In genomic region chr19:22326813-22327212, GRCm38 (mm10) we compare ENCODE assay signal across 28 mouse cellular contexts.
A peak's percentile ranks its signal among the peaks of the same experiment; 100 is the strongest.
DNase-seq lines count a peak whose midpoint lies in the region; ATAC-seq and TF ChIP-seq lines count a peak whose summit lies in the region.
"Had no signal": no experiment of that assay in that cellular context is flagged by ENCODE, and none has a peak within 500 bp of the region (broad histone marks: within the 10 kb centered on the region; RNA-seq: fewer than 3 reads in every experiment).

No protein-coding gene starts in this region.

- no peaks in the 10 kb centered on the region for H3K9me3 ChIP-seq in forebrain, embryonic 13.5 days (replicated peaks)
- no peaks in the 10 kb centered on the region for H3K9me3 ChIP-seq in forebrain, embryonic 10.5 days
- H3K9me3 ChIP-seq in forebrain, embryonic 16.5 days (ENCODE audit: control insufficient read depth, low read length), result no peaks in the 10 kb centered on the region
- no peaks in the 10 kb centered on the region for H3K9me3 ChIP-seq in forebrain, embryonic 12.5 days
- no peaks in the 10 kb centered on the region for H3K9me3 ChIP-seq in midbrain, postnatal 0 days (ENCODE audit: low read length)
- no peaks in the 10 kb centered on the region for H3K9me3 ChIP-seq in midbrain, embryonic 14.5 days (ENCODE audit: control insufficient read depth, low read length)
- H3K9me3 ChIP-seq: embryonic facial prominence, embryonic 13.5 days; G1E; heart, embryonic 10.5 days; heart, embryonic 13.5 days; hindbrain, embryonic 13.5 days had no signal

- no peaks in the 10 kb centered on the region for H3K36me3 ChIP-seq in forebrain, embryonic 13.5 days (ENCODE audit: poor library complexity, severe bottlenecking)
- H3K36me3 ChIP-seq in forebrain, embryonic 10.5 days (replicated peaks), result no peaks in the 10 kb centered on the region
- H3K36me3 ChIP-seq in forebrain, embryonic 16.5 days (ENCODE audit: control insufficient read depth, insufficient read depth), result no peaks in the 10 kb centered on the region
- no peaks in the 10 kb centered on the region for H3K36me3 ChIP-seq in forebrain, embryonic 12.5 days (replicated peaks)
- no peaks in the 10 kb centered on the region for H3K36me3 ChIP-seq in midbrain, postnatal 0 days (ENCODE audit: insufficient read depth, low read length)
- H3K36me3 ChIP-seq in midbrain, embryonic 14.5 days (ENCODE audit: control insufficient read depth, insufficient read depth, low read length), result no peaks in the 10 kb centered on the region
- H3K36me3 ChIP-seq: embryonic facial prominence, embryonic 13.5 days; G1E; heart, embryonic 10.5 days; heart, embryonic 13.5 days; hindbrain, embryonic 13.5 days had no signal

- TF ChIP-seq CTCF in midbrain, postnatal 0 days (IDR thresholded peaks at IDR 0.05), result no peak

- peaks cover 8% of the 10 kb centered on the region for H3K4me1 ChIP-seq in forebrain, embryonic 13.5 days
- no peaks in the 10 kb centered on the region for H3K4me1 ChIP-seq in forebrain, embryonic 10.5 days
- peaks cover 6% of the 10 kb centered on the region for H3K4me1 ChIP-seq in forebrain, embryonic 16.5 days (replicated peaks; ENCODE audit: control insufficient read depth, insufficient read depth, low read length)
- no peaks in the 10 kb centered on the region for H3K4me1 ChIP-seq in forebrain, embryonic 12.5 days
- H3K4me1 ChIP-seq in midbrain, postnatal 0 days (ENCODE audit: insufficient read depth, low read length), result no peaks in the 10 kb centered on the region
- no peaks in the 10 kb centered on the region for H3K4me1 ChIP-seq in midbrain, embryonic 14.5 days (ENCODE audit: control insufficient read depth, insufficient read depth, low read length)
- H3K4me1 ChIP-seq: embryonic facial prominence, embryonic 13.5 days; hindbrain, embryonic 13.5 days had no signal

- H3K27ac ChIP-seq in forebrain, embryonic 13.5 days, result no peak overlapping the region
- H3K27ac ChIP-seq in forebrain, embryonic 10.5 days, result no peak overlapping the region
- H3K27ac ChIP-seq in forebrain, embryonic 16.5 days (ENCODE audit: low read length), result no peak overlapping the region
- H3K27ac ChIP-seq in forebrain, embryonic 12.5 days, result no peak overlapping the region
- H3K27ac ChIP-seq in midbrain, postnatal 0 days (ENCODE audit: low read depth, low read length), result no peak overlapping the region
- H3K27ac ChIP-seq in midbrain, embryonic 14.5 days (replicated peaks; ENCODE audit: low read depth, low read length), result no peak overlapping the region
- H3K27ac ChIP-seq: embryonic facial prominence, embryonic 13.5 days; heart, adult 2 months; heart, embryonic 10.5 days; heart, embryonic 13.5 days; hindbrain, embryonic 13.5 days had no signal

- H3K9ac ChIP-seq in forebrain, embryonic 13.5 days, result no peak overlapping the region
- H3K9ac ChIP-seq in forebrain, embryonic 16.5 days (replicated peaks; ENCODE audit: low read depth, low read length), result no peak overlapping the region
- no peak overlapping the region for H3K9ac ChIP-seq in forebrain, embryonic 12.5 days
- H3K9ac ChIP-seq in midbrain, postnatal 0 days (replicated peaks; ENCODE audit: low read length, poor library complexity, severe bottlenecking), result no peak overlapping the region
- H3K9ac ChIP-seq in midbrain, embryonic 14.5 days (replicated peaks; ENCODE audit: low read length), result no peak overlapping the region
- H3K9ac ChIP-seq: embryonic facial prominence, embryonic 13.5 days; heart, embryonic 13.5 days; hindbrain, embryonic 13.5 days had no signal

- WGBS in forebrain, embryonic 13.5 days, result 35% methylated on average over 2 of the region's 2 CpGs
- 77% methylated on average over 2 of the region's 2 CpGs for WGBS in forebrain, embryonic 10.5 days
- 29% methylated on average over 2 of the region's 2 CpGs for WGBS in forebrain, embryonic 16.5 days
- 50% methylated on average over 2 of the region's 2 CpGs for WGBS in forebrain, embryonic 12.5 days
- WGBS in midbrain, postnatal 0 days, result 53% methylated on average over 2 of the region's 2 CpGs
- WGBS in midbrain, embryonic 14.5 days, result 65% methylated on average over 2 of the region's 2 CpGs

- no peak overlapping the region for H3K4me2 ChIP-seq in forebrain, embryonic 13.5 days
- no peak overlapping the region for H3K4me2 ChIP-seq in forebrain, embryonic 16.5 days (ENCODE audit: low read length)
- no peak overlapping the region for H3K4me2 ChIP-seq in forebrain, embryonic 12.5 days
- no peak overlapping the region for H3K4me2 ChIP-seq in midbrain, postnatal 0 days (ENCODE audit: low read depth, low read length, poor library complexity, severe bottlenecking)
- no peak overlapping the region for H3K4me2 ChIP-seq in midbrain, embryonic 14.5 days (ENCODE audit: low read length)
- H3K4me2 ChIP-seq: embryonic facial prominence, embryonic 13.5 days; heart, embryonic 13.5 days; hindbrain, embryonic 13.5 days had no signal

- DNase-seq in forebrain, embryonic 10.5 days (ENCODE audit: extremely low spot score, low spot score), result no peak
- DNase-seq in left cerebral cortex, postnatal 4 days, result peak; percentile 10
- no peak for DNase-seq in left cerebral cortex, adult 8-10 months (ENCODE audit: low spot score in 2 of 2)
- peak; percentile 26 for DNase-seq in midbrain, postnatal 0 days (ENCODE audit: low spot score)
- DNase-seq in midbrain, embryonic 14.5 days, result no peak
- DNase-seq: adrenal gland, postnatal 10 days; adrenal gland, postnatal 36 days; B cell, adult 2 months; cerebellum, adult 11 months; cerebellum, adult 2 months; cerebellum, adult 9-11 months; cerebellum, postnatal 25 days; gastrocnemius, postnatal 36 days; heart, adult 2 months; heart, postnatal 14 days; heart, postnatal 4 days; kidney, adult 2 months had no signal

- intact Hi-C loops in left cerebral cortex, postnatal 4 days (cut with DNase I), result no loop called here

- H3K27me3 ChIP-seq in forebrain, embryonic 13.5 days, result no peaks in the 10 kb centered on the region
- no peaks in the 10 kb centered on the region for H3K27me3 ChIP-seq in forebrain, embryonic 10.5 days (ENCODE audit: poor library complexity, severe bottlenecking)
- no peaks in the 10 kb centered on the region for H3K27me3 ChIP-seq in forebrain, embryonic 16.5 days (replicated peaks; ENCODE audit: control insufficient read depth, insufficient read depth, low read length)
- no peaks in the 10 kb centered on the region for H3K27me3 ChIP-seq in forebrain, embryonic 12.5 days
- no peaks in the 10 kb centered on the region for H3K27me3 ChIP-seq in midbrain, postnatal 0 days (ENCODE audit: insufficient read depth, low read length)
- H3K27me3 ChIP-seq in midbrain, embryonic 14.5 days (ENCODE audit: control insufficient read depth, insufficient read depth, low read length), result no peaks in the 10 kb centered on the region
- H3K27me3 ChIP-seq: CH12.LX; embryonic facial prominence, embryonic 13.5 days; heart, embryonic 13.5 days; hindbrain, embryonic 13.5 days had no signal

- H3K4me3 ChIP-seq in forebrain, embryonic 13.5 days, result no peak overlapping the region
- no peak overlapping the region for H3K4me3 ChIP-seq in forebrain, embryonic 10.5 days
- H3K4me3 ChIP-seq in forebrain, embryonic 16.5 days (replicated peaks; ENCODE audit: low read length), result no peak overlapping the region
- no peak overlapping the region for H3K4me3 ChIP-seq in forebrain, embryonic 12.5 days (replicated peaks)
- H3K4me3 ChIP-seq in midbrain, postnatal 0 days (ENCODE audit: low read depth, low read length), result no peak overlapping the region
- no peak overlapping the region for H3K4me3 ChIP-seq in midbrain, embryonic 14.5 days (replicated peaks; ENCODE audit: low read depth, low read length)
- H3K4me3 ChIP-seq: embryonic facial prominence, embryonic 13.5 days; heart, adult 2 months; heart, embryonic 10.5 days; heart, embryonic 13.5 days; hindbrain, embryonic 13.5 days had no signal

- ATAC-seq in forebrain, embryonic 13.5 days, result peak; percentile 74
- ATAC-seq in forebrain, embryonic 16.5 days, result peak; percentile 70; the same call in 1 of the 2 replicates
- ATAC-seq in forebrain, embryonic 12.5 days (ENCODE audit: low FRiP score), result no peak
- ATAC-seq in midbrain, postnatal 0 days (ENCODE audit: low FRiP score), result no peak
- ATAC-seq in midbrain, embryonic 14.5 days (ENCODE audit: low FRiP score, low TSS enrichment), result no peak
- ATAC-seq: intestine, postnatal 0 days; Patski had no signal

Comparison
In these comparisons a context has a peak if more than half of its experiments do, and no peak if none do; other contexts are left out.
1. ATAC-seq: peak in forebrain, embryonic 13.5 days (single experiment) and forebrain, embryonic 16.5 days (single experiment); none in forebrain, embryonic 12.5 days (single experiment), midbrain, postnatal 0 days (single experiment) and midbrain, embryonic 14.5 days (single experiment).
2. DNase-seq: peak in left cerebral cortex, postnatal 4 days (single experiment) and midbrain, postnatal 0 days (single experiment); none in forebrain, embryonic 10.5 days (single experiment), left cerebral cortex, adult 8-10 months (0 of 2) and midbrain, embryonic 14.5 days (single experiment).